ENCODE assay signal across 8 mouse cellular contexts in the genomic region with DNA sequence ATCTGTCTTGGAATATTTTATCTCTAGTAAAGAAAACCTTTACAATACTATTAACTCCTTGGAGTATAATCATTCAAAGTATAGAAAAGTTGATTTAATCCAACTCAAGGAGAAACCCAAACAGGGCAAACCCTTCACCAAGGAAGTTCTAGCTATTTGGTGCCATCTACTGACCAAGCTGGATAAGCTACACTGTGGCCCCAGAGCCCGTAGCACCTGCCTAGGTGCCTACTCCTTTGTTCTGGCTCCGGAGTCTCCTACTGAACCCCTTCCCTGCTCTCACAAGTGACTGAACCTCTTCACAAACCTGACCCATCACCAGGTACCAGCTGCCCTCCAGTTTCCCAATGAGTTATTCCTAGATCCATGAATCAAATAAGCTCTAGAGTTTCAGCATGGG. TPM values are rescaled to one million over a fixed set of nuclear protein-coding genes. Genes with fewer than 3 reads are reported as not detected.
A peak's percentile ranks its signal among the peaks of the same experiment; 100 is the strongest.
DNase-seq lines count a peak whose midpoint lies in the region; ATAC-seq lines count a peak whose summit lies in the region.

No protein-coding gene starts in this region.

- WGBS in liver, embryonic 15.5 days (ENCODE audit: insufficient replicate concordance), result 27% methylated on average over 2 of the region's 2 CpGs
- WGBS in liver, embryonic 11.5 days, result 34% methylated on average over 2 of the region's 2 CpGs

- peaks cover 3% of the 10 kb centered on the region; the same call in 1 of the 2 replicates for H3K4me1 ChIP-seq in liver, embryonic 15.5 days (replicated peaks)
- no peaks in the 10 kb centered on the region for H3K4me1 ChIP-seq in liver, embryonic 11.5 days (replicated peaks; ENCODE audit: control insufficient read depth, insufficient read depth, low read length)

- H3K36me3 ChIP-seq in liver, embryonic 15.5 days (replicated peaks), result no peaks in the 10 kb centered on the region
- H3K36me3 ChIP-seq in liver, embryonic 11.5 days (ENCODE audit: control insufficient read depth, insufficient read depth, low read length), result no peaks in the 10 kb centered on the region

- H3K27me3 ChIP-seq in liver, embryonic 15.5 days, result no peaks in the 10 kb centered on the region
- H3K27me3 ChIP-seq in liver, embryonic 11.5 days (replicated peaks; ENCODE audit: control insufficient read depth, insufficient read depth, low read length), result no peaks in the 10 kb centered on the region

- no peak overlapping the region for H3K9ac ChIP-seq in liver, embryonic 15.5 days
- no peak overlapping the region for H3K9ac ChIP-seq in liver, embryonic 11.5 days (ENCODE audit: low read depth, low read length)

- H3K9me3 ChIP-seq in liver, embryonic 15.5 days (replicated peaks), result no peaks in the 10 kb centered on the region
- H3K9me3 ChIP-seq in liver, embryonic 11.5 days (ENCODE audit: control insufficient read depth, low read length), result no peaks in the 10 kb centered on the region

- H3K4me3 ChIP-seq in liver, embryonic 15.5 days (replicated peaks), result no peak overlapping the region
- H3K4me3 ChIP-seq in liver, embryonic 11.5 days (ENCODE audit: low read depth, low read length), result no peak overlapping the region

- ATAC-seq in liver, embryonic 15.5 days (ENCODE audit: insufficient read depth), result peak; percentile 31; the same call in 1 of the 2 replicates
- no peak for ATAC-seq in liver, embryonic 11.5 days (replicated peaks; ENCODE audit: low FRiP score)

- no peak overlapping the region for H3K4me2 ChIP-seq in liver, embryonic 15.5 days
- no peak overlapping the region for H3K4me2 ChIP-seq in liver, embryonic 11.5 days

- H3K27ac ChIP-seq in liver, embryonic 15.5 days (replicated peaks), result no peak overlapping the region
- no peak overlapping the region for H3K27ac ChIP-seq in liver, embryonic 11.5 days (ENCODE audit: low read depth, low read length)

- DNase-seq in adrenal gland, postnatal 14 days, result peak; percentile 31
- no peak for DNase-seq in adrenal gland, postnatal 36 days
- no peak for DNase-seq in liver, embryonic 11.5 days (ENCODE audit: low spot score)
- peak; percentile 12 for DNase-seq in embryo, embryonic 9.5 days (ENCODE audit: extremely low spot score)
- DNase-seq in retina, embryonic 14.5 days (ENCODE audit: low spot score), result peak; percentile 59
- no peak for DNase-seq in heart, postnatal 10 days
- DNase-seq in adrenal gland, postnatal 4 days (ENCODE audit: low spot score in 2 of 2), result no peak

- intact Hi-C loops in heart, postnatal 10 days (cut with DNase I), result loop anchor here (10.0 kb wide), 1 partner anchor 198 kb away; the partner anchor contains the start of gene Eml6

RNA-seq across cellular contexts. Expression of gene Sptbn1, which starts 45.3 kb away (rescaled TPM):
- total RNA-seq in adrenal gland, postnatal 14 days (2021), result 336 and 367 TPM in 2 replicates
- total RNA-seq in adrenal gland, postnatal 36 days (2021), result 100 to 1,000 TPM; 310 to 342 TPM
- 16.9 and 17.1 TPM in 2 replicates for polyA plus RNA-seq in liver, embryonic 15.5 days (2015; fragmentation: Nextera tagmentation; extraction: Ambion mirVana)
- 43.7 and 45.8 TPM in 2 replicates for polyA plus RNA-seq in liver, embryonic 11.5 days (2014; fragmentation: Nextera tagmentation; extraction: Ambion mirVana)
- total RNA-seq in heart, postnatal 10 days (2021), result 100 to 1,000 TPM; 571 to 593 TPM
- total RNA-seq in adrenal gland, postnatal 4 days (2021), result 100 to 1,000 TPM; 275 to 318 TPM

Comparison
In these comparisons a context has a peak if more than half of its experiments do, and no peak if none do; other contexts are left out.
1. DNase-seq: peak in adrenal gland, postnatal 14 days (single experiment), embryo, embryonic 9.5 days (single experiment) and retina, embryonic 14.5 days (single experiment); none in adrenal gland, postnatal 36 days (0 of 2), liver, embryonic 11.5 days (single experiment), heart, postnatal 10 days (0 of 2) and adrenal gland, postnatal 4 days (0 of 2).